Mouse (Mus musculus) bone marrow macrophage, adult 2 months (primary cell): ENCODE results near the gene Rtn4.

ENCODE experiments used
- CTCF ChIP-seq: IDR thresholded peaks from 2 replicates; pipeline ENCODE4 v1.5.1; 2012; ENCODE audit warnings: low read depth, mild to moderate bottlenecking, low read length, moderate library complexity
- POLR2A ChIP-seq: IDR thresholded peaks from 2 replicates; pipeline ENCODE4 v1.6.1; 2012; ENCODE audit warnings: mild to moderate bottlenecking, low read depth, low read length, borderline replicate concordance

DNA sequence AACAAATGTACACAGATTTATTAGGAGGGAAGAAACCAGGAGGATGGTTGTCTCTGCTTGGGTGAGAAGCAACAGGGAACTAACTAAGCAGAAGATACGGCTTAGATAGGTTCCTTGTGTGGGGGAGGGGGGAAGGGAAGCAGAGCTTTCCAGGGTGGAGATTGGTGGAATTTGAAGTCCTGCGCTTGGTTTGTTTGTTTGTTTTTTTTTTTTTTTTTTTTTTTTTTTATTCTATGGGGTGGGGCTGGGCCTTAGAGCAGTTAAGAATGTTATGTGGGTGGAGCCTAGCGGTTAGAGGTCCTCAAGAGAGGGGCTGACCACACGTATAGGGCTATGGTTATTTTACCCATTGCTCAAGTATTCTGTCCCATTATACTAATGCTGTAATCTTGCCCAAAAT is 23.0 kb upstream of the Rtn4 start:
- no peak for TF ChIP-seq CTCF
- no peak for TF ChIP-seq POLR2A
